Mouse (Mus musculus): ENCODE data around the gene Brd3os. TPM values are rescaled to one million over a fixed set of nuclear protein-coding genes. Genes with fewer than 3 reads are reported as not detected.

The Brd3os gene
- total RNA-seq, 2 experiments from 2014 or later, result 0.52 TPM; not detected in 1

DNA sequence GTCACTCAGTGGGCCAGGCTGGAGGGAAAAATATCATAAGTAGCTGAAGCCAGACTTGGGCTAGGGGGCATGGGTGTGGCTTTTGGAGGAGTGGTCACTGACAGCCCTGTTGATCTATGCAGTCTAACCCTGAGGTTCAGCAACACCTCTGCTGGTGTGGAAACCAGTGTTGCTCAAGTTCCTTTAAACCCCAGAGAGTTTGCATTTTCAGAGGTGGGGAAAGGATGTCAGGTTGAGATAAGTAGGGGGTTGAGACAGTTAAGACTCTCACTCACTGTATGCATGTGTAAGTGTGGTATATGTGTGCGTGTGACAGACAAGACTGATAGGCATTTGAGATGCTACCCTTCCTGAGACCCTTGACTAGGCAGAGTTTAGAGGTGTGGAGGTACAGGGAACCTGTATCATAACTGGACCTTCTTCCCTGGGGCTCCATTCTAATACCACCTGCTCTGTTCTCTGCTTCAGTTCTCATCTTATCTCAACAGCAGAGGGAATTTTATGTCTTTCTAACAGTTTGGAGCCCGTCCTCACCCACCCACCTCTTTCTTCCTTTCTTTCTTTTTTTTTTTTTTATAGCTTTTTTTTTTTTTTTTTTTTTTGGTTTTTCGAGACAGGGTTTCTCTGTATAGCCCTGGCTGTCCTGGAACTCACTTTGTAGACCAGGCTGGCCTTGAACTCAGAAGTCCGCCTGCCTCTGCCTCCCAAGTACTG, 45.4 kb downstream of the Brd3os start:
- ATAC-seq (replicated peaks; ENCODE audit: low FRiP score, low TSS enrichment, poor library complexity, severe bottlenecking), result peak; percentile 75

DNA sequence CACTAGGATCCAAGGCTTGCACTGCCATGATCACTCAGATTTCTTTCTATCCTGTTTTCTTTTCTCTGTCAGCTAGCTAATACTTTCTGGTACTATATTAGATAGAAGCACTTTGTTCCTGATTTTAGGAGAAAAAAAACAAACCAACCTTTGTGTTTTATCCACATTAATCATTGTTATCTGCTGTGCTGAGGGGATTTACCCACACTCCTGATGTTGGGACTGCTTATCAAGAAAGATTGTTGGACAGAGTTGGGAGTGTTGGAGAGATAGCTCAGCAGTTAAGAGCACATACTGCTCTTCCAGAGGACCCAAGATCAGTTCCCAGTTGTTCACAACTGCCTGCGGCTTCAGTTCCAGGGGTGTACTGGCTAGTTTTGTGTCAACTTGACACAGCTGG, 46.2 kb downstream of the Brd3os start:
- no peak for ATAC-seq (replicated peaks; ENCODE audit: low FRiP score, low TSS enrichment, poor library complexity, severe bottlenecking)

DNA sequence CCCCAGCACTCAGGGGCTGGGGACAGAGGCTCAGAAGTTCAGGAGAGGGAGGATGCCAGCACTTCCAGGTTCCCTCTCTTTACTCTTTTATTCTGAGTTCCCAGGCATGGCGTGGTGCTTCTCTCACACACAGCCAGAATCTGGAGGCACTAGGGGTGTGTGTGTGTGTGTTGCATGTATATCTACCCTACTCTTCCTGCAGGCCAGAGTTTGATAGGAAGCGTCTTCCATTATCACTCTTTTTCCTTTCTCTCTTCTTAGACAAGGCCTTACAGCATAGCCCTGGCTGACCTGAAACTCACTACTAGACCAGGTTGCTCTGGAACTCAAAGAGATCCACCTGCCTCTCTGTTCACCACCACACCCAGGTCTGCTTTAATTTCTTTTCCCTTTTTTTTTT, 48.8 kb downstream of the Brd3os start:
- ATAC-seq (replicated peaks; ENCODE audit: low FRiP score, low TSS enrichment, poor library complexity, severe bottlenecking), result no peak; the same call in 1 of the 2 replicates

Other genes starting within 250 kb of the Brd3os start
- gene Sardh, start 194.0 kb upstream of the Brd3os start, total RNA-seq (2014; fragmentation: Nextera tagmentation), result not detected in 2 replicates
- not detected in 2 replicates for gene Sardh, start 194.0 kb upstream of the Brd3os start, total RNA-seq (2017)
- 9.0 and 15.9 TPM in 2 replicates for gene Vav2, start 15.3 kb upstream of the Brd3os start, total RNA-seq (2014; fragmentation: Nextera tagmentation)
- 5.0 and 7.5 TPM in 2 replicates for gene Vav2, start 15.3 kb upstream of the Brd3os start, total RNA-seq (2017)
- 57.9 and 68.7 TPM in 2 replicates for gene Brd3, start 65.3 kb downstream of the Brd3os start, total RNA-seq (2014; fragmentation: Nextera tagmentation)
- 23.5 and 40.9 TPM in 2 replicates for gene Brd3, start 65.3 kb downstream of the Brd3os start, total RNA-seq (2017)
- gene Wdr5, start 72.8 kb downstream of the Brd3os start, total RNA-seq (2014; fragmentation: Nextera tagmentation), result 70.9 and 89.0 TPM in 2 replicates
- gene Wdr5, start 72.8 kb downstream of the Brd3os start, total RNA-seq (2017), result 87.0 and 91.8 TPM in 2 replicates
- 4.6 and 7.0 TPM in 2 replicates for gene Rxra, start 234.1 kb downstream of the Brd3os start, total RNA-seq (2014; fragmentation: Nextera tagmentation)
- 2.8 and 8.0 TPM in 2 replicates for gene Rxra, start 234.1 kb downstream of the Brd3os start, total RNA-seq (2017)